Mouse (Mus musculus): Measurements from ENCODE around the gene Aif1.
"Not testable (repeated sequence)": the region's sequence is repeated elsewhere in the genome, so short reads cannot be mapped to it uniquely, and the experiment has no call there.

Gene Aif1

DNA sequence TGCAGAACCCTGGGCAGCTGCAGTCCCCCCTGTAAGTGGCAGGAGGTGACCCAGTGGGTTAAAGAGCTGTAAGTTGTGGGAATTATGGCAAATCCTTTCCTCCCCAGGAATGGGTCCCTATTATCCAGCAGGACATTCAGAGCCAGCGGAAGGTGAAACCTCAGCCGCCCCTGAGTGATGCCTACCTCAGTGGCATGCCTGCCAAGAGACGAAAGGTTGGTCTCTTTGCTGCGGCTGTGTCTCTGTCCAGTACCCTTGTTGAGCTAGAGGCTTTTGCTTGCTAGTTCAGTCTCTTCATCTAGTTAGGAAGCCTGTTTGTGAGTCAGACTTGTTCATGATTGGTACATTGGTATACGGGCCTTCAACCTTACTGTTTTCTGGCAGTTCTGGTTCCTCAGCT lies 29.7 kb downstream of the Aif1 start:
- DNase-seq (ENCODE audit: low spot score in 2 of 2): no peak

DNA sequence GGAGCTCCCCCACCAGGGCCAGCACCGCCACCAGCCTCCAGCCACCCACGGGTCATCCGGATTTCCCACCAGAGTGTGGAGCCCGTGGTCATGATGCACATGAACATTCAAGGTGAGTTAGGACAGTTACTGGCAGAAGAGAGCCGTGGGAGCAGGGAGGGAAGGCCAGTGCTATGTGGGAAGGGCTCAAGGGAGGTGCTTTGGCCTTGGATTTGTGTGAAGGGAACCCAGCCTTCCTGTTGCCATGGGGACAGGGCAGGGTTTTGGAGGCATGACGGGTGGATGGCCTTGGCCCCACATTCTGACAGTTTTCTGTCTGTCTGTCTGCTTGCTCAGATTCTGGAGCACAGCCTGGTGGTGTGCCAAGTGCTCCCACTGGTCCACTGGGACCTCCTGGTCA lies 33.9 kb downstream of the Aif1 start:
- no peak for DNase-seq (ENCODE audit: low spot score in 2 of 2)

DNA sequence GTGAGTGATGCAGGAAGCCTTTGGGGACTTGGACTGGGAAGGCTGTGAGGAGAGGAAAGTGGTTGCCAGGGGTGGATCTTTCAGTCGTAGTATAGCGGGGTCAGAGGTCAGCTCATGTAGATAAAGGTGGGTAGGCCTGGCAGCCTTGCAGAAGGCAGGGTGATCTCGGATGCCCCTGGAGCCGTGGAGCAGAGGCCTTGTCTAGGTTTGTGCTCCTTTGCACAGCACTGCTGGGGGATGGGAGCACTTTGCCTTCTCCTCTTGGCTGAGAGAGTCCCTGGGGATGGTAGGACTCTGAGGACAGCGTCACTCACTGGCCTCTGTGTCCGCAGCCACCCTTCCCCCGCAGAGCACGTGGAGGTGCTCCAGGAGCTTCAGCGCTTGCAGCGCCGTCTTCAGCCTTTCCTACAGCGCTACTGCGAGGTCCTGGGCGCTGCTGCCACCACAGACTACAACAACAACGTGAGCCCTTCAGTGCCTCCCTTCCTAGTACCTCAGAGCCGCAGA lies 35.3 kb downstream of the Aif1 start:
- no peak for DNase-seq (ENCODE audit: low spot score in 2 of 2)

DNA sequence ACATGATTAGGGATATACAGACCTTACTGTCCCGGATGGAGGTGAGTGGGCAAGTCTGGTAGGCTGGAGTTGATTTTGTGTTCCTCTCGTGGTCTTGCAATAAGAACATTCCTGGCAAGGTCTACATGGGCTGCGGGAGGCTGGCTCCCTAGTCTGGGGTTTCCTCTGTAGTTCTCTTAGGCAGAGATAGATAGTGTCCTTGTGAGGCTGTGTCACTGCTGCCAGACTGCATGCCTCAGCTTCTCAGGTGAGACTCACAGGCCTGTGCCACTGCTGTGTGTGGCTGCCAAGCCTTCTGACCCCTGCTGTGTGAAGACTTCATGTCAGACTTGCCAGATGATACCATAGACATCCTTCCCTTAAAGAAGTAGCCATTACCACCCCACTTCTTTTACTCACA lies 36.6 kb downstream of the Aif1 start:
- DNase-seq (ENCODE audit: low spot score in 2 of 2): no peak

DNA sequence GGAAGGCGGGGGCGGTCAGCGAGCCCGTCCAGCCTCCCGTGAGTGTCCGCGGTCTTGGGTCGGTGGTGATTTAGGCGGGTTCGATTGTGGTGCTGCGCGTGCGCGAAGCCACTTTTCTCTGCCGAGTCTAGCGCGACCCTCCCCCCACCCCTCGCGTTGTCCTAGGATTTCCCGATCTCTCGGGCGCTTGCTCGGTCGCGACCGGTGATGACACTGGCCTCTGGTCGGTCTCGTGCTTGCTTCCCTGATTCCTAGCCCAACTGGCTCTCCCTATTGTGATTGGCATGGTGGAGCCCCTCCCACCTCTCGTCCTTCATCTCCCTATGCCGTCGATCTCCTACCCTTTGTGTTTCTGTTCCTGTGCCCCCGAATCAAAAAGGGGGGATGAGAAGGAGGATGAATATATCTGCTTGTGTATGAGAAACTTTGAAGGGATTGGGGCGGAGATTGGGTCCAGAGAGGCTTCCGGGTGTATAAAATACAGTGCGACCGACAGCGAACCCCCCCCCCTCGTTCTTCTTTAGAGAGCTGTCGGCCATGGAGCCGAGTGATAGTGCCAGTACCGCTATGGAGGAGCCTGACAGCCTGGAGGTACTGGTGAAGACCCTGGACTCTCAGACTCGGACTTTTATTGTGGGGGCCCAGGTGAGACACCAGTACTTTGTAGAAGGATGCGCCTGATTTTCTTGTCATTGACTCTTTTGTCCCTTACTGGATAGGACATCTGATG lies 40.1 kb downstream of the Aif1 start:
- DNase-seq (ENCODE audit: low spot score in 2 of 2): no peak

DNA sequence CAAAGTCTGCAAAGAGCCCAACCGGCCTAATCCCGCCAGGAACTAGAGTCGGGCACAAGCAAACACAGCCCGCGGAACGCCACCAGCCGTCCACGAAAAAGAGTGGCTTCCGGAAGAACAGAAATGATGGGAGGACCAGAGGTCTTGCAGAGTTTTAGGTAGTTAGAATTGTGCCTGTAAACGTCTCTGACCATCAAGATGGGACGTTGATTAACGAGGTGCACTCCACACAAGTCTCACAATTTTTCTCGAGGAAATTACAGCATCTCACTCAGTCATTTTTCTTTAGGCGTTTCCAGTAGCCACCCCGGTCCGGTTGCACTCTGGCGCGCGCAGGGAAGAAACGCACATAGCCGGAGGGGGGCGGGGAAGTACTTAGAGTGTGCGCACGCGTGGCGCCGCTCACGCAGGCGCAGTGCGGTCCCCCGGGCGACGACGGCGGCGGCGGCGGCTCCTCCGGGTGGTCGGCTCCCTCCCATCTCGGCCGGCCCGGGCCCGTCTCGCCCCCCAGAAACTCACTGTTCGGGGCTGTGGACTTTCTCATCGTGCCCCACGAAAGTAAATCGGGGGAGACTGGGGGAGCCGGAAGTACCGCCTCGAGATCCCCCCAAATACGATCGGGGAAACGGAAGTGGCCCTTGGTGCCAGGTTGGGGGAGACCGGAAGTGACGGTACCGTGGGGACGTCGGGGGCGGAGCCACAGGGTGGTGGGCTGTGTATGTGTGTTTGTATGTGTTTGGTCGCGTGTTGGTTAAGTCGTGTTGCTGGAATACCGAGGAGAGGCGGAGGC lies 40.9 kb downstream of the Aif1 start, which contains the start of gene Bag6:
Gene Bag6, plus strand, starts transcription at position 378 of the 790 bp plus-strand sequence.
- DNase-seq (ENCODE audit: low spot score in 2 of 2): peak; percentile 91 to 95

DNA sequence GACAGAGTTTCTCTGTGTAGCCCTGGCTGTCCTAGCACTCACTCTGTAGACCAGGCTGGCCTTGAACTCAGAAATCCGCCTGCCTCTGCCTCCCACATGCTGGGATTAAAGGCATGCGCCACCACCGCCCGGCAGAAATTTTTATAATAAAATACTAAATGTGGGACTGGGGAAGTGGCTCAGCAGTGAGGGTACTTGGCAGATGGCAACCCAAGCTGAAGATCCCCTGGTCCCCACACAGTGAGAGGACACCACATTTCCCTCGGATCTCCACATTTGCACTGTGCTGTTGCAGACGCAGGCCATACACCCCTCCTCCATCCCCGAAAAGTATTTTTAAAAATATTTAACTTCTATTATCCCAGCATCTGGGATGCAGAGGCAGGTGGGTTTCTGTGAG lies 42.4 kb downstream of the Aif1 start:
- DNase-seq (ENCODE audit: low spot score in 2 of 2): no peak

DNA sequence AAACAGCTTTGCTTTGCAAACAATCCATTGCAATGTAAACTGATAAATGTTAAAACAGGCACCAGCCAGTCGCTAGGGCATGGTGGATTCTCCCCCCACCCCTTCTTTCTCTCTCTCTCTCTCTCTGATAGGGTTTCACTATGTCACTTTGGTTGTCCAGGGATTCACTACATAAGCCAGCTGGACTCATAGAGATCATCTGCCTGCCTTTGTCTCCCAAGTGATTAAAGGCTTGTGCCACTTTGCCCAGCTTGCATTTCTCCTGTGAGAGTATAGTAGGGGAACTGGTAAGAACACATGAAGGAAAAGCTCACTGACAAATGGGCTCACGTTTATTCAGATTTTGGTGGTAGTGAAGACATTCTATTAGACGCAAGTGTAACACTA lies 43.7 kb downstream of the Aif1 start:
- DNase-seq (ENCODE audit: low spot score in 2 of 2): no peak

DNA sequence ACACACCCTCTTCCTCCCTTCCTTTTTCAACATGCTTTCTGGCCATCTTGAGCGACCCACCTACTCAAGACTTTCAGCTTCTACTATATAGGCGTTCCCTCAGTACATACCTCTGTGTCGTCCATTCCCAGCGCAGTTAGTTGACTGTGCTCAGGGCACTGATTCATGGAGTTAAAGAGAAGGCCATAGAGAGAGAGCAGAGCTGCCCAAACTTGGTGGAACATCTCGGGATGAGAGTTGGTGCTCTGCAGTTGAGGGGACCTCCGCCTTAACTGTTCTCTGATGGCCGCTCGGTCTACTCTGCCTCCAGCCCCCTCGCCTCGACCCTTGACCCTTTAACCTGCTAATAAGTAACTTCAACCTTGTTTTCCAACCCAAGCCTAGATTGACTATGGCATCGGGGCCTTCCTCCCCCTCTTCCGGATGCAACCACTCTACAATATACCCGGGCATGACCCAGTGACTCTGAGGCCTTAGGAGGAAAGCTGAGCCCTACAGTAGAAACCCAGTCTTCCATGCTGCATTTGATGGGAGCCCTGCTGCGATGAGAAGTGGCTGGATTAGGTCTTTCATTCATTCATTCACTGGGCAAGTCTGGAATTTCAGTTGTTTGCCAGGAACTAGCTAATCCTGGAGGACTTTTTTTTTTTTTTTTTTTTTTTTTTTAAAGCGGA lies 44.2 kb downstream of the Aif1 start, which contains the start of gene Apom:
Gene Apom, minus strand, starts transcription at position 551 of the 674 bp plus-strand sequence.
- no peak for DNase-seq (ENCODE audit: low spot score in 2 of 2)

DNA sequence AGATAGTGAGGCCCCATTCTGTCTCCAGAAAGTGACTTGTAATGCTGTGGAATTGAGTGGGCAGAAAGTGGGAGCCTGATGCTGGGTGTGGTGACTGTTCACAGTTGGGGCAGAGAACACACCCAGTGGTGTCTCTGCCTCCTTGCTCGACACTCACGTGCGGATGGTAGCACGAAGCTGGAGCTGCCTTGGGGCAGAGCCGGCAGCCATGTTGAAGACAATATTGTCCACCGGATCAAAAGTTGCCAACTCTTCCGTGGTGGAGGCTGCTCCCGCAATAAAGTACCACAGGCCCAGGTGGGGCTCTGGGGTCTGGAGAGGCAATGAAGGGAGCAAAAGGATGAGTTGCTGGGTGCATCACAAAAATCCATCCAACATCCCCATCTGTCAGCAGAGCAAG lies 44.8 kb downstream of the Aif1 start:
- no peak for DNase-seq (ENCODE audit: low spot score in 2 of 2)

DNA sequence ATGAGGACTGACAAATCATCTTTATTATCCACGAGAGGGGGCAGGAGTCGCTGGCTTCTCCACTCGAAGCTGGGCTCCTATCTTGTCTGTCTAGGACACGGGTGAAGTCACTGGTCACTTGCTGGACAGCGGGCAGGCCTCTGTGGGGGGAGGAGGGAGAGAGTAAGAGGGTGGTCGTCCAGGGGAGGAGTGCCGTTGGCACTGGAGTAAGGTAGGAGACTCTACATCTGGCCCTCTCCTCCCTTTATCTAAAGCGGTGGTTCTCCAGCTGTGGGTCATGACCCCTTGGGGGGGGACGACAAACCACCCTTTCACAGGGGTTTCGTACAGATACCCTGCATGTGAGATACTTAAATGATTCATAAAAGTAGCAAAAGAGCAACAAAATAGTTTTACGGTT lies 46.9 kb downstream of the Aif1 start:
- no peak for DNase-seq (ENCODE audit: low spot score in 2 of 2)

DNA sequence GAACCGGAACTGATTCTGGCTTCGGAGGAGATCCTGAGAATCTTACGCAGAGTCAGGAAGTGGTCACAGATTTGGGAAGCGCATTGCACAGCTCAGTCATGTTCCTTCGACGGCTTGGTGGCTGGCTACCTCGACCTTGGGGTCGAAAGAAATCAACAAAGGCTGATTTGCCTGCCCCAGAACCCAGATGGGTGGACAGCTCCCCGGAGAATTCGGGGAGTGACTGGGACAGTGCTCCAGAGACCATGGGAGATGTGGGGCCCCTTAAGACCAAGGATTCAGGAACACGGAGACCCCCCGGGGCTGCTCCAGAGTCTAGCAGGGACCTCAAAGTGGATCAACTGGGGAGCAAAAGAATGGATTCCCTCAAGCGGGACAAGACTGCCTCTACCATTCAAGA lies 48.9 kb downstream of the Aif1 start:
- DNase-seq (ENCODE audit: low spot score in 2 of 2): no peak

DNA sequence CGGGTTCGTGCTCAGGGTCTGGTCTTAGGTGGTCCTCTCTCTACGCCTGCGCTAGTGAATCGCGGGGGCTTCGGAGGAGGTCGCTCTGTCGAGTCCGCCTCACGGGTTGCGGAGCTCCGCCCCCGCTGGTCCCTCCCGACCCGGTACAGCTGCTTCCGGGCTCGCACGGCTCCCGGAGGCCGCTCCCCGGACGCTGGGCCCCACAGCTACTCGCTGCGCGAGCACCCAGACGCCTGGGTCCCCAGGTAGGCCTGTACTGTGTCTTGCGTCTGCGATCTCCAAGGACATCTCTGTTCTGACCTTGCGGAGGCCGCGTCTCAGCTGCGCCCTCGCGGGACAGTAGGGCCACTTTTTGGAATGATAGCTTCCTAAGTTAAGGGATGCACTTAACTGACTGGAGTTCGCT lies 49.7 kb downstream of the Aif1 start, which contains the start of gene D17H6S53E:
Gene D17H6S53E, plus strand, starts transcription at position 168 of the 406 bp plus-strand sequence.
- peak; percentile 66 to 72 for DNase-seq (ENCODE audit: low spot score in 2 of 2)

DNA sequence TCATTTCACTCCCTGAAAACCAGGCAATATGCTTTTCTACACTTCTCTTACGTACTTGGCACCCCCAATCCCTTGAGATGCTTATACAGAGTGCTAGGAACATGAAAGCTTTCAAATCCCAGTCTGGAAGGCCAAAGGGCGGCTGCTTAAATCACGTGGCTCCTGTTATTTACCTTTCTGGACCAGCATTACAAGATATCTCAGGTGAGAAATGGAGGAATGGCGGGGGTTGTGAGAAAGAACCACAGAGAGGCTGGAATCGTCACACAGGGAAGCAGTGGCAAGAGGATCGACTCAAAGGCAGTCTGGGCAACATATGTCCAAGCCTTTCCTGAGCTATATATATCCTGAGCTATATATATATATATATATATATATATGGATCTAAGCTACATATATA lies 50.3 kb downstream of the Aif1 start:
- no peak for DNase-seq (ENCODE audit: low spot score in 2 of 2)

DNA sequence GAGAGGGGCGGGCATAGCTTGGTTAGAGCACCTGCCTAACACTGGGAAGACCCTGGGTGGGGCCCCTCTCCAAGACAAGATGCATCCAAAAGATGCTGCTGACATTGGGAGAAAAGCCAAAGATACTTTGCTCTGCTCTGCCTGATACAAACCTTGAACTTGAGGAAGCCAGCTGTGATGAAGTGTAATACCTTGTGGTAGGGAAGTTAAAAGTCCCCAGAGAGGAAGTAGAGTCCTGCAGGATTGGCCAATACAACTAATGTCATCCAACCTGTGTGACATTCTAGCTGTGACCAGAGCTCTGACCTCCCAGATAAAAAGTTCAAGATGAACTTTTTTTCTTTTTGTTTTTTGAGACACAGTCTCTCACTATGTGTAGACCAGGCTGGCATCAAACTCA lies 50.8 kb downstream of the Aif1 start:
- no peak for DNase-seq (ENCODE audit: low spot score in 2 of 2)

DNA sequence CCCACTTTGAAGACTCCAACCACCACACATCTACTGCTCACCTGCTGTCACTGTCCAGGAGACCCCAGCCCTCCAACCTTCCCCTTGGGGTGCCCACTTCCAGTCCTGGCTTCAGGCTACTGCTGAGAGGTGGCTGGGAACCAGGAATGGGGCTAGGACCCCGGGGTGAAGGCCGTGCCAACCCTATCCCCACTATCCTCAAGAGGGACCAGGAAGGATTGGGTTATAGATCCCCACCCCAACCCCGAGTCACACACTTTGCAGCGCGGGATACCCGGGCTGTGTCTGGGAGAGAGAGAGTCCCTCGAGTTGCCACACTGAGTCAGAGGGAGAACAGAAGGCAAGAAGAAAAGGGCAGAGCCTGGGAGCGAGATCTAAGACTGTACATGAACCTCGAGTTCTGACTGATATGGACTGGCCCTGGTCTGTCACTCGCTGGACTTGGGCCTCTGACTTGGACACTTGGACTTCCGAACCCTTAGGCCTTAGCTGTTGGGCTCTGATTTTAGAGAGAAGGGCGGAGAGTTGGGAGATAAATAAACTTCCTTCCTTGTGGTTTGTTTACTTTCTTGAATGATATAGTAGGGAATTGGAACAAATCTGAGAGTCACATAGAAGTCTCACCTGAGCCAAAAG lies 51.5 kb downstream of the Aif1 start:
- not testable (repeated sequence) for DNase-seq (ENCODE audit: low spot score in 2 of 2)

DNA sequence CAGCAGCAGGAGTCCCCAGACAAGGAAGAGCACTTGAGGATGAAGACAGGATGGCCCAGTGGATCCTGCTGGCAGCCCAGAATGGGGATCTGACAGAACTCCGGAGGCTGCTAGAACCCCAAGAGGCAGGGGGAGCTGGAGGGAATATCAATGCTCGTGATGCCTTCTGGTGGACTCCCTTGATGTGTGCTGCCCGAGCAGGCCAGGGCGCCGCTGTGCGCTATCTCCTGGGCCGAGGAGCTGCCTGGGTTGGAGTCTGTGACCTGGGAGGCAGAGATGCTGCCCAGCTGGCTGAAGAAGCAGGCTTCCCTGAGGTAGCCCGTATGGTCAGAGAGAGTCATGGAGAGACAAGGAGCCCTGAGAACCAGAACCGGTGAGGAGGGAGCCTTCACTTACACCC lies 52.6 kb downstream of the Aif1 start:
- not testable (repeated sequence) for DNase-seq (ENCODE audit: low spot score in 2 of 2)

DNA sequence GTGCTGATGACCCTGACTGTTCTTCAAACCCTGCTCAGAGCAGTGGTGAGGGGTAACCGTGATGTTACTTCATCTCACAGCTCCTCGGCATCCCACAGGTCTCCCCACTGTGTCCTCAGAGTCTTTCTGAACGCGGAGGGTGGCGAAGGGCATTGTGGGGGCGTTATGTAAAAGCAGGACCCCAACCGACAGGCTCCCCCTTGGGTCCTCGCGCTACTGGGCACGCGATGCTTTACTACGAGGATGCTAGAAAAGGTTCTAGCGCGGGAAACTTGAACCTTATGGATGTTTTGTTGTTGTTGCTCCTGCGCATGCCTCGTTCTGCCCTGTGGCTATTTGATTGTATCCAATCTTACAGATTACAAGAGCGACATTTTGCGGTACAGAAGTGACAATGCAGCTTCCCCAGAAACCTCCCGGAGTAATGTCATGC lies 54.0 kb downstream of the Aif1 start, which contains the start of gene Csnk2b:
Gene Csnk2b, minus strand, starts transcription at position 183 of the 433 bp plus-strand sequence.
- peak; percentile 72 to 78 for DNase-seq (ENCODE audit: low spot score in 2 of 2)

DNA sequence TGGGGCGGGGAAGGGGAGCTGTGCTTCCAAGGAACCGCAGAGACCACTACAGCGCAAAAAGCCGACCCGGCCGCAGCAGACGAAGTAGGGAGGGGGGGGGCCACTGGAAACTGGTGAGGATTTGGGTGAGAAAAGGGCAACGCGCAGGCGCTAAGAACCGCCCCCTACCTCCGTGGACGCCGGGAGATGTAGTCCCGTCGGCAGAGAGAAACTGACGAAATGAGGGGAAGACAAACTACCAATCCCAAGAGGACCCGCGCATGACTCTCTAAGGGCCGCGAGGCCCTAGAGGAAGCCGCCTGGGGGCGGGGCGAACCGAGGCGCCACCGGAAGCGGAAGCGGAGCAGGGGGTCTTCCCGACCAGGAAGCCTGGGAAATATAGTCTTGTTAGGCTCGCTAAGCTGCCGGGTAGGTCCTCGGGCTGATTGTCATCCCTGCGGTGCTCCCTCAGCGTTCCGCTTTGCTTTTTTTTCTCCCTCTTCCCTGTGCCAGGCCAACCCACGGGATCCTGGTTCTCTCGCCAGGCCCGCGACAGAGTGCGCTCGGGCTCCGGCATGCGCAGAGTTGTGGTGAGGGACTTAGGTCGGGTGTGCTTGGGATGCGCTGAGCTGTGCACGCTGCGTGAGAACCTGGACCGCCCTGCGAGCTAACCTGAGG lies 54.6 kb downstream of the Aif1 start, which contains the start of gene Gpank1:
Gene Gpank1, plus strand, starts transcription at position 313 of the 657 bp plus-strand sequence.
- DNase-seq (ENCODE audit: low spot score in 2 of 2): peak; percentile 97 to 98
